Mouse (Mus musculus) embryo, embryonic 10.5 days (tissue): ENCODE data around the gene Ggt6.

ENCODE experiments used
- DNase-seq: peaks from one replicate; pipeline ENCODE4 v3.0.0-alpha.2; 2015; ENCODE audit warnings: low spot score

The Ggt6 gene

GRCm38 (mm10) chr11:72475408-72475807 is 40.1 kb downstream of the Ggt6 start:
- DNase-seq = no peak

GRCm38 (mm10) chr11:72476074-72476625 is 40.8 kb downstream of the Ggt6 start:
- no peak for DNase-seq

GRCm38 (mm10) chr11:72477182-72477581 is 41.9 kb downstream of the Ggt6 start:
- no peak for DNase-seq

DNA sequence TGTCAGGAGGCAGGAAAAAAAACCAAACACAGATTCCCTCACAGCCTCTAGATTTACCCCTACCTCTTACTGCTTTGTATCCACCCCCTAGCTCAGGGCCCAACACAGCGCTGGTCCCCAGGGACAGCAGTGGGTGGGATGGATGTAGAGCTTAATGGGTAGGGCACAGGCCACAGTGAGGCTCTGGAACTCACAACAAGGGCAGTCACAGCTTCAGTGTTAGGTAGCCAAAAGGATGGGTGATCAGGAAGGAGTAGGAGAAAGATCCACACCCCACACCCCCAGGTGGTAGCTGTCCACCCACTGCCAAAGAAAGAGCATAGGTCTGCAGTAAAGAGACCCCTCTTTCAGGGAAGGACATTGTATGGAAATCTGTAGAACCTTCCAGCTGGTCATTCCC is 42.3 kb downstream of the Ggt6 start:
- DNase-seq = no peak

GRCm38 (mm10) chr11:72478228-72478627 is 42.9 kb downstream of the Ggt6 start:
- DNase-seq = no peak

- DNase-seq = no peak
Observed at GRCm38 (mm10) chr11:72479499-72479898, 44.2 kb downstream of the Ggt6 start.

- no peak for DNase-seq
Observed at GRCm38 (mm10) chr11:72481313-72481712, 46.0 kb downstream of the Ggt6 start.

DNA sequence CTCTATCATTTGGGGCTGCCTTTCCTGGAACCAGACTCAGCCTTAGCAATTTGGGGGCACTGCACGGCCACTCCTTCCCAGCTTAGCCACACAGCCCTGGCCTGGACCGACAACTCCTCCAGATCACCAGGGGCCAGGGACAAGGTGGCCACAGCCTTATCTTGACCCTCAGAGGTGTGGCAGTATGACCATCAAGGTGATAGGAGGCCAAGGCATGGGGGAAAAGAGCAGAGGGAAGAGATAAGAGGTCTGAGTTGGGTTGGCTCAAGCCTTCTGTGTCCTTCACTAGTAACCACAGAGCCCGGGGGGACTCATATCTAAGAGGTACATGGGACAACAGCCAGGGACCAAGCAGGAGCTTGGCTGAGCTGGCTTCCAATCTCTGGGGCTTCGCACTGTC is 46.6 kb downstream of the Ggt6 start:
- DNase-seq = no peak

DNA sequence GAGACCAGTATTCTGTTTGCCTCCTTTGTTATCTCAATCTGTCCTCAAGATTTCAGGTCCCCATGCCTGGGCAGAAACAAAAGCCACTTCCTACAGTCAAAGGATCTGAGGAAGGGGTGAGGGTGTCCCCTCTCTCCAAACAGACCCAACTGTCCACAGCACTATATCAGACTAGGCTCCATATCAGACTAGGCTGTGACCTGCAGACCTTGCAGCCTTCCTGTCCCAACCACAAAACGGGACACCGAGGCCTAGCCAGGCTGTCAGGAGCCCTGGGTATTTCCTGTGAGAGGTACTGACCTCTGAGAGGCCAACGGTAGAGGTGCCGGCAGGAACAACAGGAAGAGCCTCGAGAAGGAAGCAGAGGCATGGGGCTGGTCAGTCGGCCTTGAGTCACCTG is 49.2 kb downstream of the Ggt6 start:
- no peak for DNase-seq

GRCm38 (mm10) chr11:72485157-72485556 is 49.8 kb downstream of the Ggt6 start:
- DNase-seq = peak; percentile 12

DNA sequence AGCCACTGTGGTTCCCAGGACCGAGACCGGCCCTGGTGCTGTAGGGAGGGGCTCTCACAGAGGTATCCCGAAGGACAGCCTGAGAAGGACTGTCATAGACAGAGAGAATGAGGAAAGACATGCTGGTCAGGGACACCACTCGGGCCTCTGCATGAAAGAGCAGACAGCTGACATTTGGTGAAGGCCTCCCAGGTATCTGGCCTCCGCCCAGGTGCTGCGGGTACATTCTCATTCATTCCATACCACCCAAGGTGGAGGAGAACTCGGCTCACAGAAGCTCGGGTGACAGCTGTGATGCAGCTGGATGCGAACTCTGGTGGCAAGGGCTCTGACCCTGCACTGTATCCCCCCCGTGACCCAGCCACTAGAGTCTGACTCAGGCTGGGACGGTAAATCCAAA is 50.6 kb downstream of the Ggt6 start:
- DNase-seq = no peak

GRCm38 (mm10) chr11:72487171-72487570 is 51.8 kb downstream of the Ggt6 start:
- no peak for DNase-seq

GRCm38 (mm10) chr11:72487739-72488138 is 52.4 kb downstream of the Ggt6 start:
- DNase-seq = no peak
